Mouse (Mus musculus) gastrocnemius, adult 18-20 months (tissue): ENCODE measurements around the gene Frmpd4. TPM values are rescaled to one million over a fixed set of nuclear protein-coding genes. Genes with fewer than 3 reads are reported as not detected.

Source experiments
- DNase-seq: peaks from one replicate; pipeline ENCODE4 v3.0.0; 2021; ENCODE audit warnings: low spot score
- long read RNA-seq, 2 experiments: library from polyadenylated mRNA; stranded (forward); transcript quantifications; one replicate each; pipeline ENCODE4 v2.0.0; 2021
- total RNA-seq, 2 experiments: library from RNA; stranded (reverse); gene quantifications; 2 replicates each; pipeline ENCODE4 v1.2.3; 2021

Frmpd4 gene
- total RNA-seq = under 1 TPM; 0.05 to 0.09 TPM
- long read RNA-seq, experiment 1 = 0 reads
- long read RNA-seq, experiment 2 = 0 reads

GRCm38 (mm10) chrX:168577131-168577530, at the start of gene Frmpd4:
Gene Frmpd4 (minus strand): TSS chrX:168577231.
- DNase-seq = no peak

- no peak for DNase-seq
These were observed 18.2 kb upstream of the Frmpd4 start for GRCm38 (mm10) chrX:168595193-168595592.

GRCm38 (mm10) chrX:168584303-168584702, 7.3 kb upstream of the Frmpd4 start:
- DNase-seq = peak; percentile 0

- no peak for DNase-seq
These were observed 5.2 kb downstream of the Frmpd4 start for GRCm38 (mm10) chrX:168571808-168572207.

- no peak for DNase-seq
These were observed 7.8 kb downstream of the Frmpd4 start for GRCm38 (mm10) chrX:168569231-168569630.

- DNase-seq = no peak
These were observed 71.8 kb downstream of the Frmpd4 start for GRCm38 (mm10) chrX:168505254-168505653.

- DNase-seq = no peak
These were observed 121.8 kb downstream of the Frmpd4 start for GRCm38 (mm10) chrX:168455233-168455632.

- DNase-seq = no peak
These were observed 145.8 kb downstream of the Frmpd4 start for GRCm38 (mm10) chrX:168431206-168431605.

- no peak for DNase-seq
These were observed 147.2 kb downstream of the Frmpd4 start for GRCm38 (mm10) chrX:168429814-168430213.

GRCm38 (mm10) chrX:168415403-168415802, 161.6 kb downstream of the Frmpd4 start:
- peak; percentile 2 for DNase-seq

- no peak for DNase-seq
These were observed 173.5 kb downstream of the Frmpd4 start for GRCm38 (mm10) chrX:168403512-168403911.

GRCm38 (mm10) chrX:168350431-168350830, 226.6 kb downstream of the Frmpd4 start:
- DNase-seq = no peak

- DNase-seq = no peak
These were observed 227.5 kb downstream of the Frmpd4 start for GRCm38 (mm10) chrX:168349320-168350225.

GRCm38 (mm10) chrX:168338212-168338611, 238.8 kb downstream of the Frmpd4 start:
- no peak for DNase-seq

- no peak for DNase-seq
These were observed 251.9 kb downstream of the Frmpd4 start for GRCm38 (mm10) chrX:168325161-168325560.

- no peak for DNase-seq
These were observed 264.9 kb downstream of the Frmpd4 start for GRCm38 (mm10) chrX:168312158-168312557.

GRCm38 (mm10) chrX:168310143-168310542, 266.9 kb downstream of the Frmpd4 start:
- DNase-seq = no peak

- DNase-seq = no peak
These were observed 284.5 kb downstream of the Frmpd4 start for GRCm38 (mm10) chrX:168292506-168292905.

- no peak for DNase-seq
These were observed 370.0 kb downstream of the Frmpd4 start for GRCm38 (mm10) chrX:168207034-168207433.

GRCm38 (mm10) chrX:168191944-168192343, 385.1 kb downstream of the Frmpd4 start:
- no peak for DNase-seq

GRCm38 (mm10) chrX:168189563-168189962, 387.5 kb downstream of the Frmpd4 start:
- DNase-seq = no peak

- no peak for DNase-seq
These were observed 414.0 kb downstream of the Frmpd4 start for GRCm38 (mm10) chrX:168163001-168163400.

- DNase-seq = no peak
These were observed 418.2 kb downstream of the Frmpd4 start for GRCm38 (mm10) chrX:168158866-168159265.
